Mouse (Mus musculus) cerebellum, adult 2 months (tissue): ENCODE data around the gene Itgb2.

ENCODE experiments used
- CTCF ChIP-seq: fragments of 200-500 bp; IDR thresholded peaks from 2 replicates; pipeline ENCODE4 v1.5.1; 2011; ENCODE audit warnings: low read depth, mild to moderate bottlenecking, control low read depth, low read length, moderate library complexity, borderline replicate concordance; ENCODE audit not compliant: insufficient read depth
- POLR2A ChIP-seq: fragments of 200-500 bp; IDR thresholded peaks from 2 replicates; pipeline ENCODE4 v1.6.1; 2011; ENCODE audit warnings: low read length, control low read depth, borderline replicate concordance; ENCODE audit not compliant: insufficient read depth

- TF ChIP-seq POLR2A, result no peak
- no peak for TF ChIP-seq CTCF
Observed at GRCm38 (mm10) chr10:77548576-77548975, 18.5 kb downstream of the Itgb2 start.
